Mouse (Mus musculus): ENCODE results near the gene Agtpbp1. TPM values are rescaled to one million over a fixed set of nuclear protein-coding genes. Genes with fewer than 3 reads are reported as not detected.
A peak's percentile ranks its signal among the peaks of the same experiment; 100 is the strongest.
"Not testable (repeated sequence)": the region's sequence is repeated elsewhere in the genome, so short reads cannot be mapped to it uniquely, and the experiment has no call there.

Gene Agtpbp1
- total RNA-seq, 1 experiment from 2014 or later, result 38.4 TPM

GRCm38 (mm10) chr13:59480599-59481483 is 104.2 kb downstream of the Agtpbp1 start:
- no peak for DNase-seq

- not testable (repeated sequence) for DNase-seq
These were observed 107.1 kb downstream of the Agtpbp1 start for GRCm38 (mm10) chr13:59477928-59478327.

- no peak for DNase-seq
These were observed 107.6 kb downstream of the Agtpbp1 start for GRCm38 (mm10) chr13:59477451-59477850.

DNA sequence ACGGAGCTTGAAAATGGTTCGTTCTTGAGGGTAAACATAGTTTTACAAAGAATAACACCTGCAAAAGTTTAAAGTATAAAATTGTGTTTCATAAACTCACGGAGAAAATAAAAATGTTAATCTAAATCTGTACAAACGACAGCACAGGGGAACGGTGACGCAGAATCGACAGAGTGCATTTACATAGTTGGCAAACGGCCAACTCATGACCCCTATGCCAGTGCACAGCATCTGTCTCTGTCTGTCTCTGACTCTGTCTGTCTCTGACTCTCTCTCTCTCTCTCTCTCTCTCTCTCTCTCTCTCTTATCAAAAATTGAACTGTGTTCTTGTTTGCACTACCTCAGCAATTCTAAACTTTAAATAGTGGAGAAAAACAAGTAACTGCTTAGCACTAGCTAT is 110.1 kb downstream of the Agtpbp1 start:
- DNase-seq, result no peak

- no peak for DNase-seq
These were observed 111.7 kb downstream of the Agtpbp1 start for GRCm38 (mm10) chr13:59473341-59473740.

DNA sequence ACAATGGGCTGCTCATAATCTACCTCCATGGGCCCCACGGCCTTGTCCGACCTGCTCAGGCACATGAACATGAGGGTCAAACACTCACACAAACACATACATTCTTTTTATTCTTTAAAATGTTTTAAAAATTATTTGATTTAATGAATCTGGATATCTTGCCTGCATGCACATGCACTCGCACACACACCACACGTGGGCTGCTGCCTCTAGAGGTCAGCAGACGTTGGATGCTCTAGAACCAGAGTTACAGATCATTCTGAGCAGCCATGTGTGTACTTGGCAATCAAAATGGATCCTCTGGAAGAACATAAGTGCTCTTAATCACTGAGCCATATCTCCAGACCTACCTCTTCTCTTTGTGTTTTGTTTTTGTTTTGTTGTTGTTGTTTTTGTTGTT is 112.8 kb downstream of the Agtpbp1 start:
- DNase-seq, result no peak

DNA sequence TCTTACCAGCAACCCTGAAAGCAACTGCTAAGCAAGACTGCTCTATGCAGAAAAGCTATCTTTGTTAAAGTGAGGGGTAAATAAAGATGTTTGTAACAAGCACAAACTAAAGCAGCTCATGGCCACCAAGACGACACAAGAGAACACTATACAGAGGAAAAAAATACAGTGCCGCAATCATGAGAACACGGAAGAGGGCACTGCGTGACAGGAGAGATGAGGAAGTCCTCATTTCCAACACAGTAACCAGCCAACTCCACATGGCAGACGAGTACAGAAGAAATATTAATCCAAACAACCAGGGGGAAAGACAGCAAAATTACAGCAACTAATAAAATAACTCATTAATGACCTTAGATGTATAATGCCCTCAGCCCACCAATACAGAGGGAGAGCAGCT is 115.3 kb downstream of the Agtpbp1 start:
- no peak for DNase-seq

- no peak for DNase-seq
These were observed 116.7 kb downstream of the Agtpbp1 start for GRCm38 (mm10) chr13:59468181-59468802.

DNA sequence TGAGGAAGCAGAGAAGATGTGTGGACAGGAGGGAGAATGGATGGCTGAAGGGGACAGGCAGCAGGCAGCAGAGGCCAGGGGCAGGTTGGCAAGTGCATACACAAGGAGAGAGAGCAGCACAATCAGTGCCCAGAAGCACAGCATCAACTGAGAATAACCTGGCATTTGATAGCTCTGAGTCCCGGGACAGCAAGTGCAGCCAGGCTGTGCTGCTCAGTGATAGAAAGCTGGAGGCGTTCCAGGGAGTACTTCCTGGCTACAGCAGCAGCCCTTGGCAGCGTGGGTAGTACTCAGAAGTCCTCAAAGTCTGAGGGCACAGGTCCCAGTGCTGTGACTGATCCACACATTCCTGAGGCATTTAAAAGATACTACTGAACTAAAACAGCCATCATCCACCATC is 117.4 kb downstream of the Agtpbp1 start:
- DNase-seq, result peak; percentile 53

DNA sequence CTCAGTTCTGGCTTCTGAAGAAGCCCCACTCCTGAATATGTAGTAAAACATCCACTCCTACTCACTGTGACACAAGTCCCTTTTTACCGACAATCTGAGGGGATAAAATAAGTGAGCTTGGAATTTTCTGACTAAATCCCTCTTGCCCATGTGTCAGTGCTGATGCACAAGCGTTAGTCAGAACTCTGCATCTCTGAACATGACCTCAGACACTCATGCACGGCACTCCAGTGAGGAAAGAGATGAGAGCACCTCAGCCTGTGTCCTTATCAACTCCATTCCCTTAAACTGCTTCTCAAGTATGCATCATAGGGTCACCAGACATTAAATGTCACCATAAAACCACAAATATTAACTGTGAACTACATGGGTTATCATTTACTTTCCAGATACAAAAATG is 124.1 kb downstream of the Agtpbp1 start:
- no peak for DNase-seq

DNA sequence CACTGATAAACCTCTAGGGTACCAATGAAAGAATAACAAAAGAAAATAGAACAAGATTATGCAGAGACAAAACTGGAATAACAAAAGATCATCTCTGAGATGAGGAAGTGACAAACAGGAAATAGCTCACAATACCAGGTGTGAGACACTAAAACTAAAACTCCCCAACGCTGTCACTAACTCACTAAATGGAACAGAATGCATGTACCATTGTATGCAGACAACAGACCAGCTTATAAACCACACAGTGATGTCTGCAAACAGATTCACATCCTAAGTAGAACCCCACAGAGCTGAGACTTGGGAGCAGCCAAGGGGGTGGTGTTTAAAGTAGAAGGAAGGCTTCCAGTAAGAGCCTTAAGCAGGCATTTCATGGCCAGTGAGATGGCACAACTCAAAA is 128.8 kb downstream of the Agtpbp1 start:
- DNase-seq, result no peak

DNA sequence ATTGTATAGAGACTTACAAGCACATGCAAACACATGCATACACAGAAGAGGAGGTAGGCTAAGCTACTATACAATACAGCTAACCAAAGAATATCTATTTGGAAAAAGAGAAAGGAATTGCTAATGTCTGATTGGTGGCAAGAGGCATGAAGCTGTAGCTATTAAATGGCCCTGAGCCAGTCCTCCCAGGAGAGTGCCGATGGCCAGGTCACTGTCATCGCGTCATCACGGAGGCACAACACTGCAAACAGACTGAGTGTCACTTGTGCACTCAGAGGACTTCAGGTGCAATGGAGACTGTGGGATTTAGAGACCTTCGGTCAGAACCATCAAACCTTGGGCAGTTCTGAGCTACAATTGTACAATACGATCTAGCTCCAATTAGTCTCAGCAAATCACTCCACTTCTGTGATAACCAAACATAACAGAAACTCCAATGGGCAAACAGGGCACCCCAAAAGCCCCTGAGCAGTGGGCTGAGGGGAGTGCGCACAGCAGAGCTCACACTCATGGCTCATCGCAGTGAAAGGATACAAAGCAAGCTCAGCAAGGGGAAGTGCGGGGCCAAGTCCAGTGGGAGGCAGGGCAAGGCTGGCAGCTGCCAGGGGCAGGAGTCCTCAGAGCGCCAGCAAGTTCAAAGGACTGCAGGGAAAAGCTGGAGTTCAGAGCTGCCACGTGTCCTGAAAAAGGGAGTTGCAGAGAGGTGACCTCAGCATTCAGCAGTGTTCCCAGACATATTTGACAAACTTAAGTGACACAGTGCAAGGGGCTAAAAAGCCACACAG is 130.8 kb downstream of the Agtpbp1 start:
- peak; percentile 27 for DNase-seq

GRCm38 (mm10) chr13:59453582-59453981 is 131.4 kb downstream of the Agtpbp1 start:
- no peak for DNase-seq

GRCm38 (mm10) chr13:59453045-59453444 is 132.0 kb downstream of the Agtpbp1 start:
- DNase-seq, result no peak

DNA sequence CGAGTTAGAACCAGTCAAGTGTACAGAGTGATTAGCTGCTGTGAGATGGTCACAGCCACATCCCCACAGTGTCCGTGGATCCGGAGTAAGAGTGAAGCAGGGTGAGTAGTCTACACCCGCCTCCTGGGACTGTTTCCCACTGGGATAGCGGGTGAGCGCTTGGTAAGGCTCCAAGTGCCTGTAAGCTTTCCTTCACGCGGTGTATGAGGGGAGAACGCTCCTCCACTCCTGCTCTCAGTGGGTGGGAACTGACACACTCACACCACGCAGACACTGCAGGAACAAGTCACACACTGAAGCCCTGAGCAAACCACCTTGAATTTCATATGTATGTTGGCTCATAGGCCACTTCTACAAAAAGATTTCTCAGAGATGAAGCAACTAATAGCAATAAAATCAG is 134.2 kb downstream of the Agtpbp1 start:
- no peak for DNase-seq

GRCm38 (mm10) chr13:59447130-59447529 is 137.9 kb downstream of the Agtpbp1 start:
- DNase-seq, result no peak

- no peak for DNase-seq
These were observed 139.8 kb downstream of the Agtpbp1 start for GRCm38 (mm10) chr13:59445179-59445578.

GRCm38 (mm10) chr13:59444371-59444770 is 140.7 kb downstream of the Agtpbp1 start:
- DNase-seq, result no peak

GRCm38 (mm10) chr13:59439683-59440082 is 145.3 kb downstream of the Agtpbp1 start:
- no peak for DNase-seq

DNA sequence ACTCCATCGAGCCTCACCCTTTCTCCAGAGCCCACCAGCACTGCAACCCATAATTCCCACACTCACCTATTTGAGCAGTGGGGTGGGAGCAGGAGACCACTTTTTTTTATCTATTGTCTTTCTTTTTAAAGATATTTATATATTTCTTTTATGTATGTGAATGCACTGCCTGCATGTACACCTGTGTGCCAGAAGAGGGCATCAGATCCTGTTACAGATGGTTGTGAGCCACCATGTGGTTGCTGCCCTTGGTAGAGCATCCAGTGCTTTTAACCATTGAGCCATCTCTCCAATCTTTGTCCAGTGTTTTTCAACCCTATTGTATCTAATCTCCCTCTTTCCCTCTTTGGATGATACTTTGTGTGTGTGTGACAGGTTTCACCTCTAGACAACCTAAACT is 150.5 kb downstream of the Agtpbp1 start:
- no peak for DNase-seq

- peak; percentile 61 for DNase-seq
These were observed 153.7 kb downstream of the Agtpbp1 start for GRCm38 (mm10) chr13:59431124-59431864.

DNA sequence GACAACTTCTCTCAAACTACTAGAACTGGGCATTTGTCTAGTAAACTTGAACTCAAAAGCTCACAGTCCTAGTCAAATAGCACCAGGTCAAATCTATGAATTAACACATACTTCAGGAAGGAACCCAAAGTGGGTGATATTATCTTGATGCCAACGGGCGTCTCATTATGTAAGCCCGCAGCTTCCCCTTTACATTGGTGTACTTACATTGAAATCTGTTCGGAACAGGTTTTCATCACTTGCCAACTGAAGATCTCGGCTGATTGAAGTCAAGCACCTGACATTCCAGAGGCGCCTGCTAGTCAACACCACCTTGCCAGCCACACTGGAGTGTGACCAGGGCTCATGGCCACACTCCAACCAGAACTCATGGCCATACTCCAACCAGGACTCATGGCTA is 155.7 kb downstream of the Agtpbp1 start:
- DNase-seq, result no peak

All from adrenal gland, postnatal 25 days (tissue).